Mouse (Mus musculus): ENCODE measurements around the gene Zfp385c.
A peak's percentile ranks its signal among the peaks of the same experiment; 100 is the strongest.
"Not testable (repeated sequence)": the region's sequence is repeated elsewhere in the genome, so short reads cannot be mapped to it uniquely, and the experiment has no call there.

Gene Zfp385c

GRCm38 (mm10) chr11:100625754-100626700 lies 66.2 kb downstream of the Zfp385c start:
- no peak for DNase-seq

DNA sequence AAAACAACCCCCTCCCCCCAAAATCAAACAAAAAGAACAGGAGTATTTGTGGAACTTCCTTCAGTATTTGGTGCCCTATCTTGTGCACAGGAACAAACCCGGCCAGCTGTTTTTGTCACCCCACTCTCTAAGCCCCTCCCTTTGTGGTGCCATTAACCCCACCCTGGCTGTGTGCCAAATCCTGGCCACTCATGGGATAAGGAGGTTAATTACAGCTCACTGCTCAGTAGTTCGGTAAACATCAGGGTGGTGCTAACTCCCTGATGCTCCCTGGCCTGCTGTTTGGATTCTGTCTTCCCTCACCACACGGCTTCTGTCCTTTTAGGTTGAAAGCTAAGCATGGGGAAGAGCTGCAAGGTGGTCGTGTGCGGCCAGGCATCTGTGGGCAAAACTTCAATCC lies 68.4 kb downstream of the Zfp385c start:
- DNase-seq, result no peak

DNA sequence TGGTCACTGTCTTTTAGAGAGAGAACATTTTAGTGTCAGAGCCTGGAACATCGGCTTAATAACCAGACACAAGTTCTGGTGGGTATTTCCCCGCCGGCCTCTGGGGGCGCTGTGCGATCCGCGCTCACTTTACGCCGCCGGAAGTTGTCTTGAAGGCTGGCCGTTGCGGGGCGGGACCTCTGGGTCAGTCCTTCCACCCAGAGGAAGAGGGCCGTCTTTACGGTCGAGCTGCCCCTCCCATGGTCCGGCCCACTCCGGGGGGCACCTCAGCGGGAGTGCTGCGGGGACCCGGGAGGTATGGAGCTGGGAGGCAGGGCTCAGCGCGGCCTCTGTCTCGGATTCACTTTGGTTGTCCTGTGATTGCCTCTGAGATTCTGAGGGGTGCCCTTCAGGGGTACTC lies 69.5 kb downstream of the Zfp385c start:
- peak; percentile 97 to 98 for DNase-seq

GRCm38 (mm10) chr11:100619982-100620381 lies 72.3 kb downstream of the Zfp385c start, which contains the start of gene Dnajc7:
Dnajc7 (minus strand) TSS chr11:100620168.
- no peak for DNase-seq

- peak; percentile 92 to 93 for DNase-seq
These were observed 72.7 kb downstream of the Zfp385c start for GRCm38 (mm10) chr11:100619485-100619975.

DNA sequence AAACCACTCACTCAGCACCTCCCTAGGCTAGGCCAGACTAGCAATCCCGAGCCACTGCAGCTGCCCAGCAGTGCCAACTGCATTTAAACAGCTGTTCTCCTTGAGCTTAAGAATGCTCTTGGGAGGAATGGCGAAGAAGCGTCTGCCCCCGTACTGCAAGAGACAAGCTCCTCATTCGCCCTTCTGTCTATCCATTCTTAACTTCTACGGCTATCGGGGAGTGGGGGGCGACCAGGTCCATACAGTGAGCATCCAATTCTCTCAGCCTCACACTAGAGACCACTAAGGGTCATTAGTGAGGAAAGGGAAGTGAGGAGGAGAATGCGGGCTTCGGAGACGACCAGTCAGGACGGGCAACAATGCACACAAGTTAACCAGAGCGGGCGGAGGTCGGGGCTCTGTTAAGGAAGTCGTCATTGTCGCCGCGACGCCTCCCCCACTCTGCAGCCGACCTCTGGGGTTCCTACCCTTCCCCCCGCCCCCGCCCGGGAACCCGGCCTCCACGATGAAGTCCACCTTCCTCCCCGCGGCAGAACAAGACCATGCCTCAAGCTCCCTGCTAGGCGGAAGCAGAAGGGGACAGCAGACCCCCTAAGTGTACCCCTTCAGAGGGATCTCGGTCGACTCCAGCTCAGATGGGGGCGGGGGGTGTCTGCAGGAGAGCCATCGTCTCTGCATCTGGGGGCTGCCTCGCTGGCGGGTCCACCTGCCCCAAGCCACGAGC lies 73.3 kb downstream of the Zfp385c start, which contains the start of gene Nkiras2:
Nkiras2 (plus strand) TSS at position 484 of the 724 bp plus-strand sequence.
- peak; percentile 78 to 79 for DNase-seq

DNA sequence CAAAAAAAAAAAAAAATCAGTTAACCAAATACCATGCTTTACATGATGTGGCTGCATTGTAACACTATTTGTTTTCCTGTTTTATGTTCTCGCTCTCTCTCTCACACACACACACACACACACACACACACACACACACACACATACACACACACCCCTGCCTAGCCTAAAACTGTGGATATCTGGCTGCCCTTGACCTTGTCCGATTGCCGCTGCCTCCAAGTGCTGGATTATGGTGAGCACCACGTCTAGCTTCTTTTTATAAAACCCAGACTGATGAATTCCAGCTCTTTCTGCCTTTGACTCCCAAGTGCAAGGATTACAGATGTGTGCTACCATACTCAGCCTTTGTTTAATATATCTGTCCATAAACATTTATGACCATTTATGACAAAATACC lies 74.8 kb downstream of the Zfp385c start:
- DNase-seq, result no peak

DNA sequence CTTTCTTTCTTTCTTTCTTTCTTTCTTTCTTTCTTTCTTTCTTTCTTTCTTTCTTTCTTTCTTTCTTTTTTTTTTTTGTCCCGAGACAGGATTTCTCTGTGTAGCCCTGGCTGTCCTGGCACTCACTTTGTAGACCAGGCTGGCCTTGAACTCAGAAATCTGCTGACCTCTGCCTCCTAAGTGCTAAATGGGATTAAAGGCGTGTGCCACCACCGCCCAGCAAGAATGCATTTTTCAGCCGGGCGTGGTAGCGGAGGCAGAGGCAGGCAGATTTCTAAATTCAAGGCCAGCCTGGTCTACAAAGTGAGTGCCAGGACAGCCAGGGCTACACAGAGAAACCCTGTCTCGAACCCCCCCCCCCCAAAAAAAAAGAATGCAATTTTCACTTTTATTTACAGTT lies 75.4 kb downstream of the Zfp385c start:
- DNase-seq, result not testable (repeated sequence)

GRCm38 (mm10) chr11:100616332-100616731 lies 75.9 kb downstream of the Zfp385c start:
- no peak for DNase-seq

- no peak for DNase-seq
These were observed 79.0 kb downstream of the Zfp385c start for GRCm38 (mm10) chr11:100613241-100613640.

DNA sequence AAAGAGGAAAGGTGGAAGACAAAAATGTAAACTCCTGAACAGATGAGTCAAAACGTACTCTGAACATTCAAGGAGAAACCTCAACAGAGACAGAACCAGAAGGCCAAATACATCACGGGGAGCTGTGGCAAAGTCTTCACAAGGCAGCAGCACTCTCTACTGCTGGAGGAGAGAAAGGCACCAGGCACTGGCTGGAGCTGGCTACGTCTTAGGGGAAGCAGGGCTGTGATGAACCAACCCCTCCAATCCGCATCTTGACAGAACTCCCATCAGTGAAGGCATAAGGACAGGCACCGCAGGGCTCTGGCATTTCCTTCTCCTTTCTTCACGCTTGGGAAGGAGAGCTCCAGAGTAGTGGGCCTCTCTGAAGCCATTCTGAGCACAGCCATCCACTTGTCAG lies 80.6 kb downstream of the Zfp385c start:
- no peak for DNase-seq

DNA sequence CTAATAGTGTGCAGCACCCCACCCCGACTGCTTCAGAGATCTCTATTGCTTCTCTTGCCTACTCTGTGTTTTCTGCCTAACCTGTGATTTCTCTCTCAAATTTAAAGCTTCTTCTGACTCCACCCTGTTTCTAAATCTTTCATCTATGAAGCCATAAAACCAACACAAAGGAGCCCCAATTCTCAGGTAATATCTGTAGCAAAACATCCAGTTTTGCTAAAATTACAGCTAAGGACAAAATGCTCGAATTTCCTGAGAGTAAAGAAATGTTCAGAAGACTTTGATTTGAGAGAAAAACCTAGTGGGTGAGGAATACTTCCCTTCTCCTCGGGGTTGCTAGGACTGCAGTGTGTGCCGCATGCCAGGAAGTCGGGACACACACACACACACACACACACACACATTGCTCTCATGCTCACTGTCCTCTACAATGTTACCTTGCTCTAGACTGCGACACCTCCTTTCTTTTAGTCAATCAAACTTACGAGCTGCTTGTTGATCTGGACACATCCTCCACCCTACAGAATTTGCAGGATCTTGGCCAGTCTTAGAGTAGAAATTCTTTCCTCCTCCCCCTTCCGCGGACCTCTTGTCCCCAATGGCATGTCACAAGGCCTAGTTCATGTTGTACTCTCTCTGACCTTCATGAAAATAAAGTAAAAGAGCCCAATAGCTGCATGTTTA lies 82.1 kb downstream of the Zfp385c start:
- no peak for DNase-seq

GRCm38 (mm10) chr11:100609355-100609996 lies 82.8 kb downstream of the Zfp385c start:
- DNase-seq, result no peak

DNA sequence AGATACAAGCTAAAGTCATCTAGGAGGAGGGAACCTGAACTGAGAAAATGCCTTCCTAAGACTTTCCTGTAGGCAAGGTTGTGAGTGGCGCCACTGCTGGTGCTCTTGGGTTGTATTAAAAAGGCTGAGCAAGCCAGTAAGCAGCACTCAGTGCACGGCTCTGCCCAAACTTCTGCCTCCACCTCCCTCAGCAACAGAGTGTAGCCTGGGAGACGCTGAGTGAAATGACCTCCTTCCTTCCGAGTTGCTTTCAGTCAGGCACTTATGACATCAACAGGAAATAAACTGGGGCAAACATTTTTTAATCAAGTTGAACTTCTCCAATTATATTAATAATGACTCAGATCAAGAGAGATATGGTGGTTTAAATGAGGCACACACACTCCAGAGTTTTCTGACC lies 83.5 kb downstream of the Zfp385c start:
- DNase-seq, result no peak

DNA sequence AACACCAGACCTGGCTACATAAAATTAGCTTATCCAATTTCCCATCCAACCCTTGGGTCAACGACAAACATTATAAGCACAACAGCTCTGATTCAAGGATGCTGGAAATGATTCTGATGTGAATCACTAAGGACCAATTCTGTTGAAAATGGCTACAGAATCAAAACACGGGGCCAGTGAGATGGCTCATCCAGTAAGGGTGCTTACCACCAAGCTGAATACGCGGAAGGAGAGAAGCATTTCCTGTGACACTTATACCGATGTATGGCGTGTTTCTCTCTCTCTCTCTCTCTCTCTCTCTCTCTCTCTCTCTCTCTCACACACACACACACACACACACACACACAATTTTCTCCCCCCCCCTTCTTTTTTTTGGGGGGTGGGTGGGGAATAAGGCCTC lies 85.1 kb downstream of the Zfp385c start:
- DNase-seq, result no peak

DNA sequence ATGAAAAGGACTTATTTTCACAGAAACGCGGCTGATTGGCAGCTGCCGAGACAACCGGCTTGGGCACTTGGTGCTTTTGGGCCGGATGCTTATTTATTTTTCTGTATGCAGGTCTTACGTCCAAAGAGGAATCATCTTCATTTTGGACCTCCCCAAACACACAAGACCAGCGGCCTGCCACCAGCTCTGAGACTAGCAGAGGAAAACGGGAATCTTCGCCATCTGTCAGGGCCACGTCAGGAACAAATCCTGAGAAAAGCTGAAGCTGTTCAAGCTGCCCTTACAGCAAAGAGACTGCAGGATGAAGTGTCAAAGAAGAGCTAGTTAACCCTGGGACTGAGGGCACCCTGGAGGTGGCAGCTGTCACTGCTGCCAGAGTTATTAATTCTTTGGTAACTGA lies 86.8 kb downstream of the Zfp385c start:
- DNase-seq, result no peak

DNA sequence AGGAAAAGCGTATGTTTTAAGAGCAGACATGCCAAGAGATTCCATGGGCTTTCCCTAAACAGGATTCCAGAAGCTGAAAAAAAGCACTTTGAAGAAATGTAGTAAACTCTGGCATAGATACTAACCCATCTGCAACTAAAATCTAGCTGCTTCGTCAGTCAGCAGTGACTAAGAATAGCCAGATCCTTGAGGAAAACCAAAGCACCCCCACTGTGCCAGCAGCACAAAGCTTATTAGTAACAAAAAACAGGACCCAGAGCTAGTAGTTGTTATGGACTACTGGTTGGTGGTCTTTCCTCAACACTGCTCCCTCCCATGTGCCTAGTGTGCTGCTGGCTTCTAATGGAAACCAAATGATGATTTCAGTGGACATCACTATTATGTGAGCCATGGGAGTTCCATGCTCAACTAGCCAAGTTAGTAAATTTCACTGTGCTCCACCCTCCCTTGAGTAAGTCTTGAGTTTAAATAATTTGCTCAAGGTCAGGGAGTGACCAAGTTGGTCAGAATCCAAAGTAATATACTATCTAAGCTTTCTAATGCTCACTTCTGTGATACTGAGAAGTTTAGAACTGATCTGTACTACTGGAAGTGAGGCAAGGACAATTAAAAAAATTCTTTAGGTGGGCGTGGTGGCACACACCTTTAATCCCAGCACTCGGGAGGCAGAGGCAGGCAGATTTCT lies 87.8 kb downstream of the Zfp385c start:
- DNase-seq, result no peak

DNA sequence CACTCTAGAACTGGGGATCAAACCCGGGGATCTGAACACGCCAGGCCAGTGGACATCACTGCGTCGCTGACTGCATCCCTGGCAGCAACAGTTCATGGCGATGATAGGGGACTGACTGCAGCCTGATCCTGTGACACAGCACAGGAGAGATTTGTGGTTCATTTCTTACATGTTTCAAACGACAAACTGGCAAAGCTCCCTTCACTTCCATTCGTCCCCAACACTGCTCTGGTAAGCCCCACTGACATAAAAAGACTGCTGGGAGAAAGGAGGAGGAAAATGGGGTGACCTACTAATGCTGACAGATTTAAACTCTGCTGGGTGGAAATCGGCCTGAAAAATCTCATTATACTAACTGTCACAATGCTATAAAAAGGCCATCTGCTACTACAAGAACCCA lies 88.4 kb downstream of the Zfp385c start:
- no peak for DNase-seq

GRCm38 (mm10) chr11:100603155-100603554 lies 89.1 kb downstream of the Zfp385c start:
- no peak for DNase-seq

- no peak for DNase-seq
These were observed 90.9 kb downstream of the Zfp385c start for GRCm38 (mm10) chr11:100601372-100601771.

DNA sequence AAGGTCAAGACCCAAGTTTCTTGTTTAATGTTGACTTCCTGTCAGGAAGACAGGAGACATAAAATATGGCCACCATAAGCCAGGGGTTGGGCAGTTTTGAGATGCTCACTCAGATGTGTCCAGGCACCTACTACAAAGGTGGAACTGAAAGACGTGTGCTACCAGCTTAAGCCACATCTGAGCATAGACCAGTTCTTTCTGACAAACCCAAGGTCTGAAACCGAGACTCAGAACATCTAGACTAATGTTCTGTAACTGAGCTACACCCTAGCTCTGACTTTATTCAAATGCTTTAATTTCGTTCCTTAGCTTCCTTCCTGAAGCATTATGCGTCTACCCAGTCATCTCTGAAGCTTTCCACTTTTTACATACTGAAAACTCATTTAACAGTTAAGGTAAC lies 94.2 kb downstream of the Zfp385c start:
- peak; percentile 43 to 54 for DNase-seq

DNA sequence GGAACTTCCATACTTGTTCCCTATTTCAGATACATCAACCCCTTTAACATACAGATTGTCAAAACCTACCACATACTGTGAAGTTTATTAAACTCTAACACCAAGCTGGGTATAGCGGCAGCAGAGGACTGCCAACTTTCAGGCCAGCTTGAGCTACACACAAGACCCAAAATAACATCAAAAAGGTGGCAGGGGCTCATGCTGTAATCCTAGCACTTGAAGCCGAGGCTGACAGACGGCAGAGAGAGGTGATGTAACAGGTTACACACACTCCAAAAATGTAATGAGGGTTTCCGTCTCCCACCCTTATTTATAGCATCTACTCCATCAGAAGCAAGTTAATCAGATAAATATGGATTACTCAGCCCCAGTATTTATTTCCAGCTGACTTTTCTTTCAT lies 96.7 kb downstream of the Zfp385c start:
- no peak for DNase-seq
